Mouse (Mus musculus) stomach, postnatal 0 days (tissue): ENCODE data around the gene Amotl2.
A peak's percentile ranks its signal among the peaks of the same experiment; 100 is the strongest.

Experiments
- CTCF ChIP-seq: IDR thresholded peaks from 2 replicates; pipeline ENCODE4 v1.5.1; 2016; ENCODE audit warnings: antibody characterized with exemption, low read depth, mild to moderate bottlenecking, moderate library complexity
- EP300 ChIP-seq: optimal IDR thresholded peaks from 2 replicates; pipeline ENCODE3; 2016; ENCODE audit warnings: antibody characterized with exemption

DNA sequence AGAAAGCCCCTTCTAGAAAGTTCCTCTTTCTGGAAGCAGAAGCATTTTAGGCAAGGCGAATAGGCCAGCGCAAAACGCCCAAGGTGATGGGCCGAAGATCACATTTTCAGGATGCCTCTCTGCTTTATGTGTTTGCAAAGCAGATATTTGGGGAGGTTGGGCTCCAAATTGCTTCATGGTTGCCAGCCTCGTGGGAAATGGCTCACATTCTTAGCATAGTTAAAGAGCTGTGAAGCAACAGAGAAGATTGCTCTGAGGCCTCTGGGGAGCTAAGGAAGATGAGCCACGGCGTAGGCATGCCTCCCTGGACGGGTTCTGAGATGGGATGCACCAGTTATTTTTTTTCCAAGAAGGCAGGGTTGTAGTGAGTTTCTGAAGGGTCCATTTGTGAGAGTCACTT, 47.0 kb downstream of the Amotl2 start:
- TF ChIP-seq CTCF = no peak
- peak; percentile 9 for TF ChIP-seq EP300
